Comparison of ENCODE assay signal across 23 mouse cellular contexts in genomic region chr3:99247586-99247985, GRCm38 (mm10). TPM values are rescaled to one million over a fixed set of nuclear protein-coding genes. Genes with fewer than 3 reads are reported as not detected.
DNase-seq lines count a peak whose midpoint lies in the region; ATAC-seq lines count a peak whose summit lies in the region.
"Had no signal": no experiment of that assay in that cellular context is flagged by ENCODE, and none has a peak within 500 bp of the region (broad histone marks: within the 10 kb centered on the region; RNA-seq: fewer than 3 reads in every experiment).

No protein-coding gene starts in this region.

- no peaks in the 10 kb centered on the region for H3K9me3 ChIP-seq in neural tube, embryonic 15.5 days (replicated peaks)
- no peaks in the 10 kb centered on the region for H3K9me3 ChIP-seq in limb, embryonic 12.5 days
- H3K9me3 ChIP-seq: embryonic facial prominence, embryonic 13.5 days; forebrain, embryonic 10.5 days; kidney, embryonic 15.5 days had no signal

- H3K4me3 ChIP-seq in neural tube, embryonic 15.5 days (replicated peaks) = no peak overlapping the region
- H3K4me3 ChIP-seq in limb, embryonic 12.5 days (replicated peaks) = no peak overlapping the region
- H3K4me3 ChIP-seq: embryonic facial prominence, embryonic 13.5 days; kidney, embryonic 15.5 days had no signal

- H3K27ac ChIP-seq in neural tube, embryonic 15.5 days (replicated peaks) = no peak overlapping the region
- peak overlapping the region; percentile 100 for H3K27ac ChIP-seq in limb, embryonic 12.5 days
- H3K27ac ChIP-seq: embryonic facial prominence, embryonic 13.5 days; forebrain, embryonic 10.5 days; hindbrain, embryonic 14.5 days; kidney, embryonic 15.5 days had no signal

- DNase-seq in embryo, embryonic 10.5 days (ENCODE audit: low spot score) = peak; percentile 47
- DNase-seq in embryo, embryonic 10 days (ENCODE audit: low spot score) = no peak
- DNase-seq in neural tube, embryonic 10.5 days (ENCODE audit: extremely low spot score, low spot score) = peak; percentile 50
- DNase-seq in skeletal muscle tissue, adult 2 months (ENCODE audit: low read depth, low spot score) = peak; percentile 68
- DNase-seq in adrenal gland, adult 18-20 months (ENCODE audit: low spot score in 2 of 2) = no peak
- no peak for DNase-seq in adrenal gland, postnatal 14 days
- DNase-seq: adrenal gland, postnatal 25 days; cerebellum, adult 18-20 months; cerebellum, postnatal 25 days; kidney, postnatal 4 days; lung, adult 18-20 months; lung, postnatal 36 days; spleen, adult 18-20 months; thymus, postnatal 36 days had no signal

- peaks cover 99% of the 10 kb centered on the region for H3K27me3 ChIP-seq in neural tube, embryonic 15.5 days (replicated peaks)
- peaks cover 61% of the 10 kb centered on the region for H3K27me3 ChIP-seq in limb, embryonic 12.5 days

- H3K9ac ChIP-seq in neural tube, embryonic 15.5 days (replicated peaks) = no peak overlapping the region
- H3K9ac ChIP-seq in limb, embryonic 12.5 days (replicated peaks) = peak overlapping the region; percentile 46; the same call in 1 of the 2 replicates
- H3K9ac ChIP-seq: embryonic facial prominence, embryonic 13.5 days; hindbrain, embryonic 14.5 days; kidney, embryonic 15.5 days had no signal

- peaks cover 4% of the 10 kb centered on the region; the same call in 1 of the 2 replicates for H3K4me1 ChIP-seq in neural tube, embryonic 15.5 days
- H3K4me1 ChIP-seq in limb, embryonic 12.5 days (replicated peaks) = peaks cover 71% of the 10 kb centered on the region
- H3K4me1 ChIP-seq: kidney, embryonic 15.5 days had no signal

- no peak overlapping the region for H3K4me2 ChIP-seq in neural tube, embryonic 15.5 days
- peak overlapping the region; percentile 66 for H3K4me2 ChIP-seq in limb, embryonic 12.5 days
- H3K4me2 ChIP-seq: hindbrain, embryonic 14.5 days; kidney, embryonic 15.5 days; liver, embryonic 11.5 days had no signal

- whole genome bisulfite sequencing in neural tube, embryonic 15.5 days = 3% methylated on average over 4 of the region's 4 CpGs
- 6% methylated on average over 4 of the region's 4 CpGs for WGBS in limb, embryonic 12.5 days

- H3K36me3 ChIP-seq in neural tube, embryonic 15.5 days = no peaks in the 10 kb centered on the region
- no peaks in the 10 kb centered on the region for H3K36me3 ChIP-seq in limb, embryonic 12.5 days
- H3K36me3 ChIP-seq: embryonic facial prominence, embryonic 13.5 days; forebrain, embryonic 10.5 days; kidney, embryonic 15.5 days had no signal

- no peak for ATAC-seq in neural tube, embryonic 15.5 days (ENCODE audit: low FRiP score)
- no peak for ATAC-seq in limb, embryonic 12.5 days (ENCODE audit: insufficient number of reproducible peaks, insufficient read depth, low FRiP score, low TSS enrichment, low read depth)
- ATAC-seq: activated CD4-positive, CD25-positive, alpha-beta regulatory T cell, adult 4 months; intestine, embryonic 16.5 days had no signal

RNA-seq across cellular contexts. Expression of gene Tbx15, which starts 7.4 kb away (rescaled TPM):
- 0.19 and 0.29 TPM in 2 replicates for polyA plus RNA-seq in neural tube, embryonic 15.5 days (2015; fragmentation: Nextera tagmentation; extraction: Ambion mirVana)
- 26.5 and 32.6 TPM in 2 replicates for polyA plus RNA-seq in limb, embryonic 12.5 days (2016; fragmentation: Nextera tagmentation; extraction: Ambion mirVana)
- under 1 TPM; 0.13 to 0.33 TPM for total RNA-seq in adrenal gland, adult 18-20 months (2021)
- 0.19 and 0.44 TPM in 2 replicates for total RNA-seq in adrenal gland, postnatal 14 days (2021)
- polyA plus RNA-seq: activated CD4-positive, CD25-positive, alpha-beta regulatory T cell, adult 4 months had no signal

Comparison
In these comparisons a context has a peak if more than half of its experiments do, and no peak if none do; other contexts are left out.
1. DNase-seq: peak in embryo, embryonic 10.5 days (single experiment), neural tube, embryonic 10.5 days (single experiment) and skeletal muscle tissue, adult 2 months (single experiment); none in embryo, embryonic 10 days (single experiment), adrenal gland, adult 18-20 months (0 of 2) and adrenal gland, postnatal 14 days (single experiment).